Mouse (Mus musculus) CH12.LX (cell line): ENCODE measurements at regions not wholly inside any gene's neighbourhood (a gene's known extent, or its start where the extent isn't known, plus 50 kb on each side); places are given as distances from the start of the nearest gene placed in this dataset.

Source experiments
- CTCF ChIP-seq, 2 experiments: IDR thresholded peaks in 1 of 2; conservative IDR thresholded peaks in 1 of 2; 2 replicates each; pipeline ENCODE4 v1.5.1; 2011 to 2012; ENCODE audit warnings: low read depth in 2 of 2, low read length in 2 of 2, improper control_type of control experiment in 1 of 2, inconsistent platforms in 1 of 2, mild to moderate bottlenecking in 1 of 2, moderate library complexity in 1 of 2
- ELF1 ChIP-seq: IDR thresholded peaks from 2 replicates; pipeline ENCODE4 v1.6.1; 2014; ENCODE audit warnings: low read depth, mild to moderate bottlenecking, inconsistent platforms, low read length, improper control_type of control experiment
- EP300 ChIP-seq: IDR thresholded peaks from 2 replicates; pipeline ENCODE4 v1.6.1; 2011; ENCODE audit warnings: low read length, improper control_type of control experiment
- MAFK ChIP-seq: IDR thresholded peaks from 2 replicates; pipeline ENCODE4 v1.6.1; 2011; ENCODE audit warnings: low read length, improper control_type of control experiment; ENCODE audit not compliant: insufficient replicate concordance
- NELFE ChIP-seq: IDR thresholded peaks from 2 replicates; pipeline ENCODE4 v1.6.1; 2011; ENCODE audit warnings: low read depth, low read length, improper control_type of control experiment
- POLR2A ChIP-seq: IDR thresholded peaks from 2 replicates; pipeline ENCODE4 v1.6.1; 2011; ENCODE audit warnings: low read depth, mild to moderate bottlenecking, improper control_type of control experiment, low read length
- USF1 ChIP-seq: IDR thresholded peaks from 2 replicates; pipeline ENCODE4 v1.6.1; 2014; ENCODE audit warnings: low read depth, mild to moderate bottlenecking, inconsistent platforms, low read length, improper control_type of control experiment
- ZC3H11A ChIP-seq: IDR thresholded peaks from 2 replicates; pipeline ENCODE4 v1.6.1; 2012; ENCODE audit warnings: low read depth, mild to moderate bottlenecking, inconsistent platforms, low read length, improper control_type of control experiment
- ZKSCAN1 ChIP-seq: IDR thresholded peaks from 2 replicates; pipeline ENCODE4 v1.6.1; 2012; ENCODE audit warnings: low read depth, inconsistent platforms, low read length, improper control_type of control experiment, borderline replicate concordance

GRCm38 (mm10) chr4:31420167-31420566 is 543.7 kb upstream of the Map3k7 start:
- TF ChIP-seq CTCF (conservative IDR thresholded peaks at IDR 0.05 in 1 of 2, IDR thresholded peaks at IDR 0.05 in 1 of 2; ENCODE audit: low read depth in 2 of 2, low read length in 2 of 2) (no peak), EP300 (no peak), USF1 (no peak), MAFK (no peak), ELF1 (no peak), ZKSCAN1 (no peak), POLR2A (no peak), ZC3H11A (no peak), NELFE (no peak)
